Mouse (Mus musculus) cerebellum, adult 2 months (tissue): ENCODE measurements around the gene Zfp867.

Source experiments
- CTCF ChIP-seq: fragments of 200-500 bp; IDR thresholded peaks from 2 replicates; pipeline ENCODE4 v1.5.1; 2011; ENCODE audit warnings: low read depth, mild to moderate bottlenecking, control low read depth, low read length, moderate library complexity, borderline replicate concordance; ENCODE audit not compliant: insufficient read depth
- POLR2A ChIP-seq: fragments of 200-500 bp; IDR thresholded peaks from 2 replicates; pipeline ENCODE4 v1.6.1; 2011; ENCODE audit warnings: low read length, control low read depth, borderline replicate concordance; ENCODE audit not compliant: insufficient read depth

DNA sequence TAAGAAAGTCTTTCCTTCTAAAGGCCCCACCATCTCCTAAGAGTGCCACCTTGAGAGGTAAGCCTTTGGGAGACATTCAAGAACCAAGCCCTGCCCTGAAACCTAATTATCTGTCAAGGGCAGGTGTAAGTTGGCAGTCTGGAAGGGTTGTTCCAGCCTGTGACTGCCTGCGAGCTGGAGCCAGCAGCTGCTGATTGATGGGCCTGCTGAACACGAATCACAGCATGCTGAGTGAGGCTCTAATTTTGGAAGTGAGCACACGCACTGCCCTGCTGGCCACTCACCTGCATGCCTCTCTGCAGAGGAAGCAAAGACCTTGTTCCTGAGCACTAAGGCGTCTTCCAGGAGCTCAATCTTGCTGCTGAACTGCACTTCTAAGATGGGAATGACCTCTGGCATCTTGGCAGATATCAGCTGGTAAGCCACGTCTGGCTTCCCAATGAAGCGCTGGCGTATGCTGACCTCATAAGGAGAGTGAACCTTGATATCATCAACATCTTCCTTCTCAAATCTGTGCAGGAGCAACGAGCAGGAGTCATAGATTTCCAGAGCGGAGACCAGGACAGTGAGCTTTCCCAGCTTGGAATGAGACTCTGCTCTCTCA lies 44.1 kb downstream of the Zfp867 start:
- TF ChIP-seq CTCF (no peak), POLR2A (no peak)
